Mouse (Mus musculus) MEL (cell line): Measurements from ENCODE around the gene Chmp3. TPM values are rescaled to one million over a fixed set of nuclear protein-coding genes. Genes with fewer than 3 reads are reported as not detected.

ENCODE experiments used
- DNase-seq: peaks from one replicate; pipeline ENCODE4 v3.0.0; 2011; ENCODE audit warnings: low read depth, low spot score
- H3K27ac ChIP-seq: 2 replicates; pipeline ENCODE4 v1.5.1; 2012; ENCODE audit warnings: low read depth, mild to moderate bottlenecking, control low read depth, low read length, moderate library complexity; ENCODE audit not compliant: control insufficient read depth
- H3K27me3 ChIP-seq, 2 experiments: fragments of 150-350 bp in 1 of 2; sonication (generic) in 1 of 2; 2 replicates each; pipeline ENCODE4 v1.6.1; 2012; ENCODE audit warnings: low read length in 2 of 2, mild to moderate bottlenecking in 2 of 2, improper control_type of control experiment in 1 of 2, moderate library complexity in 1 of 2; ENCODE audit not compliant: insufficient read depth in 2 of 2, control insufficient read depth in 1 of 2
- H3K36me3 ChIP-seq, 2 experiments: 2 replicates each; pipeline ENCODE4 v1.6.1; 2012 to 2014; ENCODE audit warnings: low read length in 2 of 2, improper control_type of control experiment in 1 of 2, inconsistent platforms in 1 of 2, mild to moderate bottlenecking in 1 of 2; ENCODE audit not compliant: insufficient read depth in 2 of 2, control insufficient read depth in 1 of 2
- H3K4me1 ChIP-seq, 2 experiments: fragments of 150-350 bp in 1 of 2; sonication (generic) in 1 of 2; 2 replicates each; pipeline ENCODE4 v1.6.1; 2012; ENCODE audit warnings: low read length in 2 of 2, improper control_type of control experiment in 1 of 2, mild to moderate bottlenecking in 1 of 2; ENCODE audit not compliant: insufficient read depth in 2 of 2, control insufficient read depth in 1 of 2
- H3K4me3 ChIP-seq, 2 experiments: fragments of 150-350 bp in 1 of 2; sonication (generic) in 1 of 2; 2 replicates each; pipeline ENCODE4 v1.5.1; 2012; ENCODE audit warnings: low read depth in 2 of 2, low read length in 2 of 2, mild to moderate bottlenecking in 2 of 2, moderate library complexity in 2 of 2, control low read depth in 1 of 2, improper control_type of control experiment in 1 of 2; ENCODE audit not compliant: control insufficient read depth in 1 of 2, insufficient read depth in 1 of 2
- H3K79me2 ChIP-seq: 2 replicates; pipeline ENCODE4 v1.6.1; 2012; ENCODE audit warnings: mild to moderate bottlenecking, low read length, moderate library complexity; ENCODE audit not compliant: control insufficient read depth, poor library complexity, insufficient read depth
- H3K9ac ChIP-seq: 2 replicates; pipeline ENCODE4 v1.6.1; 2012; ENCODE audit warnings: low read depth, mild to moderate bottlenecking, control low read depth, low read length, moderate library complexity; ENCODE audit not compliant: control insufficient read depth, poor library complexity, severe bottlenecking
- H3K9me3 ChIP-seq: fragments of 150-350 bp; sonication (generic); replicated peaks from 2 replicates; pipeline ENCODE4 v1.6.1; 2012; ENCODE audit warnings: mild to moderate bottlenecking, low read length, improper control_type of control experiment, moderate library complexity; ENCODE audit not compliant: insufficient read depth
- BHLHE40 ChIP-seq: IDR thresholded peaks from 2 replicates; pipeline ENCODE4 v1.6.1; 2012; ENCODE audit warnings: low read depth, mild to moderate bottlenecking, inconsistent platforms, low read length, improper control_type of control experiment, borderline replicate concordance
- CHD2 ChIP-seq: IDR thresholded peaks from 2 replicates; pipeline ENCODE4 v1.6.1; 2011; ENCODE audit warnings: low read length, improper control_type of control experiment
- ELF1 ChIP-seq: IDR thresholded peaks from 2 replicates; pipeline ENCODE4 v1.6.1; 2014; ENCODE audit warnings: low read depth, mild to moderate bottlenecking, inconsistent platforms, low read length, improper control_type of control experiment, moderate library complexity
- EP300 ChIP-seq, 2 experiments: IDR thresholded peaks; 2 replicates each; pipeline ENCODE4 v1.6.1; 2011; ENCODE audit warnings: improper control_type of control experiment in 2 of 2, low read length in 2 of 2, low read depth in 1 of 2, mild to moderate bottlenecking in 1 of 2
- ETS1 ChIP-seq: IDR thresholded peaks from 2 replicates; pipeline ENCODE4 v1.6.1; 2012; ENCODE audit warnings: low read depth, mild to moderate bottlenecking, inconsistent platforms, low read length, improper control_type of control experiment, moderate library complexity
- GABPA ChIP-seq: IDR thresholded peaks from 2 replicates; pipeline ENCODE4 v1.6.1; 2012; ENCODE audit warnings: low read depth, mild to moderate bottlenecking, inconsistent platforms, low read length, improper control_type of control experiment, moderate library complexity
- GATA1 ChIP-seq: IDR thresholded peaks from 2 replicates; pipeline ENCODE4 v1.6.1; 2011; ENCODE audit warnings: low read depth, low read length, improper control_type of control experiment
- JUND ChIP-seq: IDR thresholded peaks from 2 replicates; pipeline ENCODE4 v1.6.1; 2011; ENCODE audit warnings: low read depth, mild to moderate bottlenecking, improper control_type of control experiment, low read length
- MAZ ChIP-seq: IDR thresholded peaks from 2 replicates; pipeline ENCODE4 v1.6.1; 2012; ENCODE audit warnings: low read depth, mild to moderate bottlenecking, inconsistent platforms, low read length, improper control_type of control experiment
- MEF2A ChIP-seq: IDR thresholded peaks from 2 replicates; pipeline ENCODE4 v1.6.1; 2014; ENCODE audit warnings: low read depth, mild to moderate bottlenecking, inconsistent platforms, low read length, improper control_type of control experiment; ENCODE audit not compliant: poor library complexity, insufficient replicate concordance, severe bottlenecking; ENCODE audit errors: extremely low read depth
- MXI1 ChIP-seq: IDR thresholded peaks from 2 replicates; pipeline ENCODE4 v1.6.1; 2011; ENCODE audit warnings: mild to moderate bottlenecking, low read depth, low read length, improper control_type of control experiment
- NELFE ChIP-seq: IDR thresholded peaks from 2 replicates; pipeline ENCODE4 v1.6.1; 2011; ENCODE audit warnings: low read depth, low read length, improper control_type of control experiment
- RAD21 ChIP-seq: IDR thresholded peaks from 2 replicates; pipeline ENCODE4 v1.6.1; 2011; ENCODE audit warnings: mild to moderate bottlenecking, low read depth, low read length, improper control_type of control experiment
- RCOR1 ChIP-seq: IDR thresholded peaks from 2 replicates; pipeline ENCODE4 v1.6.1; 2012; ENCODE audit warnings: low read depth, mild to moderate bottlenecking, inconsistent platforms, low read length, improper control_type of control experiment
- TAL1 ChIP-seq: IDR thresholded peaks from 2 replicates; pipeline ENCODE4 v1.6.1; 2012; ENCODE audit warnings: mild to moderate bottlenecking, inconsistent platforms, low read length, moderate library complexity, mixed read lengths
- TBP ChIP-seq: IDR thresholded peaks from 2 replicates; pipeline ENCODE4 v1.8.0; 2011; ENCODE audit warnings: low read depth, low read length, improper control_type of control experiment
- TCF12 ChIP-seq: IDR thresholded peaks from 2 replicates; pipeline ENCODE4 v1.6.1; 2014; ENCODE audit warnings: low read depth, mild to moderate bottlenecking, inconsistent platforms, low read length, improper control_type of control experiment, moderate library complexity
- USF1 ChIP-seq: IDR thresholded peaks from 2 replicates; pipeline ENCODE4 v1.6.1; 2014; ENCODE audit warnings: low read depth, mild to moderate bottlenecking, inconsistent platforms, low read length, improper control_type of control experiment, moderate library complexity
- ZKSCAN1 ChIP-seq: IDR thresholded peaks from 2 replicates; pipeline ENCODE4 v1.6.1; 2012; ENCODE audit warnings: low read depth, mild to moderate bottlenecking, inconsistent platforms, low read length, improper control_type of control experiment, moderate library complexity
- ZMIZ1 ChIP-seq: IDR thresholded peaks from 2 replicates; pipeline ENCODE4 v1.6.1; 2012; ENCODE audit warnings: low read depth, mild to moderate bottlenecking, inconsistent platforms, low read length, improper control_type of control experiment, moderate library complexity
- ZNF384 ChIP-seq: IDR thresholded peaks from 2 replicates; pipeline ENCODE4 v1.6.1; 2012; ENCODE audit warnings: low read depth, mild to moderate bottlenecking, inconsistent platforms, low read length, improper control_type of control experiment
- polyA plus RNA-seq, 2 experiments: library from polyadenylated mRNA; stranded (reverse) in 1 of 2; unstranded in 1 of 2; fragments of >175 nt in 1 of 2; fragments of >200 nt in 1 of 2; gene quantifications; 2 replicates each; pipeline versions ENCODE4 v1.2.1 to v1.2.4; 2012; ENCODE audit warnings: low replicate concordance in 2 of 2, low read depth in 1 of 2; ENCODE audit not compliant: insufficient read length in 2 of 2, insufficient read depth in 1 of 2, missing spikeins in 1 of 2
- total RNA-seq: library from RNA; depleted of rRNA; stranded (reverse); fragments of 300-350 nt; gene quantifications from 2 replicates; pipeline ENCODE4 v1.2.3, GENCODE M21; 2012

Chmp3 gene
- total and polyA plus RNA-seq, 3 experiments: 41.7 to 69.3 TPM; not detected in 1

- no peak overlapping the region for H3K4me3 ChIP-seq
- no peak overlapping the region for H3K9ac ChIP-seq
- H3K27ac ChIP-seq: no peak overlapping the region
- peaks cover 15% of the 10 kb centered on the region for H3K79me2 ChIP-seq
- H3K9me3 ChIP-seq: no peaks in the 10 kb centered on the region
- H3K4me1 ChIP-seq: peaks cover 5 to 16% of the 10 kb centered on the region in 2 experiments; a peak in 2 of 4 replicates
- peak; percentile 41 for DNase-seq
- TF ChIP-seq EP300 (IDR thresholded peaks at IDR 0.05; ENCODE audit: low read depth in 1 of 2, low read length in 2 of 2): peak in 1 of 2 experiments; percentile 57; a peak in 2 of 4 replicates
- TF ChIP-seq GATA1: peak; percentile 55; the same call in 1 of the 2 replicates
- no peak for TF ChIP-seq ZKSCAN1
- TF ChIP-seq ZMIZ1: no peak
- no peaks in the 10 kb centered on the region for H3K27me3 ChIP-seq
- peaks cover 42 to 55% of the 10 kb centered on the region in 2 experiments for H3K36me3 ChIP-seq
These were observed 83.7 kb downstream of the Chmp3 start for GRCm38 (mm10) chr6:71627325-71627724.

DNA sequence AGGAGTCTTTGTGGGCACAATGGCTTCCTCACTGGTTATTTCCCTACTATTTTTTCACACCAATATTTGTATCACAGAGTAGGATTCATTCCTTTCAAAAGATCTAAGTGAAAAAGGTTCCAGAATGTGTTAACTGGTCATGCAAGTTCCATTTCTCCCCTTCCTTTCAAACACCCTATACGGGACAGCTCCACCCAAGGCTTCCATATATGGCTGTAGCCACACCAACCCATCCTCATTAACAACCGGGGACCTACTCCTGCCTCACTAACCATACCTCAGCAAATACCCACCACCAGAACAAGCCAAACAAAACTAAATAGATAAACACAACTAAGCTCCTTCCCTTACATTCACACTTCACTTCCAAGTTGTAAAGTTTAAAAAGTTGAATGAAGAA lies 87.6 kb downstream of the Chmp3 start:
- Histone ChIP-seq H3K4me1 (peaks cover 5 to 16% of the 10 kb centered on the region in 2 experiments; a peak in 2 of 4 replicates), H3K27me3 (no peaks in the 10 kb centered on the region), H3K9me3 (no peaks in the 10 kb centered on the region)
- peak; percentile 49 for DNase-seq
- no peak for TF ChIP-seq JUND
- no peak for TF ChIP-seq MAZ
- no peak for TF ChIP-seq USF1
- no peak for TF ChIP-seq RCOR1
- no peak for TF ChIP-seq TBP
- no peak for TF ChIP-seq CHD2
- no peak for TF ChIP-seq RAD21
- TF ChIP-seq BHLHE40: no peak
- TF ChIP-seq ZNF384: no peak
- TF ChIP-seq EP300 (IDR thresholded peaks at IDR 0.05; ENCODE audit: low read depth in 1 of 2, low read length in 2 of 2): no peak
- TF ChIP-seq ZMIZ1: no peak
- TF ChIP-seq TAL1: no peak
- TF ChIP-seq ETS1: no peak
- TF ChIP-seq TCF12: no peak
- no peak; the same call in 1 of the 2 replicates for TF ChIP-seq MXI1
- TF ChIP-seq NELFE: no peak
- TF ChIP-seq MEF2A: no peak
- no peak for TF ChIP-seq GABPA
- TF ChIP-seq ELF1: no peak
- TF ChIP-seq, all 39 proteins: peak for 0
- Histone ChIP-seq H3K27ac (no peak overlapping the region), H3K4me3 (peak overlapping the region; percentile 88 to 92; a peak in 3 of 4 replicates), H3K9ac (no peak overlapping the region; the same call in 1 of the 2 replicates), H3K36me3 (peaks cover 20 to 40% of the 10 kb centered on the region in 2 experiments), H3K79me2 (peaks cover 18% of the 10 kb centered on the region)
